Mouse (Mus musculus): ENCODE data around the gene 4933412E24Rik.

GRCm38 (mm10) chr15:59973651-59974519 lies 42.5 kb downstream of the 4933412E24Rik start:
- TF ChIP-seq CTCF (IDR thresholded peaks at IDR 0.05) (no peak), POLR2A (IDR thresholded peaks at IDR 0.05; ENCODE audit: insufficient read depth, low read depth, low read length) (no peak), EP300 (IDR thresholded peaks at IDR 0.05; ENCODE audit: insufficient read depth, low read depth, low read length) (no peak)

All from heart, adult 2 months (tissue).